Mouse (Mus musculus) erythroblast, embryonic 14.5 days (primary cell): ENCODE results near the gene D630039A03Rik. TPM values are rescaled to one million over a fixed set of nuclear protein-coding genes. Genes with fewer than 3 reads are reported as not detected.
"Not testable (repeated sequence)": the region's sequence is repeated elsewhere in the genome, so short reads cannot be mapped to it uniquely, and the experiment has no call there.

Experiments
- H3K27me3 ChIP-seq: 2 replicates; pipeline ENCODE4 v1.6.1; 2012; ENCODE audit warnings: inconsistent platforms; ENCODE audit not compliant: control insufficient read depth
- H3K36me3 ChIP-seq: 2 replicates; pipeline ENCODE4 v1.6.1; 2012; ENCODE audit warnings: mild to moderate bottlenecking, inconsistent platforms; ENCODE audit not compliant: control insufficient read depth
- H3K4me1 ChIP-seq: 2 replicates; pipeline ENCODE4 v1.6.1; 2012; ENCODE audit warnings: inconsistent platforms; ENCODE audit not compliant: control insufficient read depth
- H3K4me3 ChIP-seq: replicated peaks from 2 replicates; pipeline ENCODE3; 2012; ENCODE audit warnings: moderate library complexity, mild to moderate bottlenecking, inconsistent platforms
- H3K9me3 ChIP-seq: 2 replicates; pipeline ENCODE4 v1.6.1; 2012; ENCODE audit warnings: low read length, inconsistent platforms, mixed read lengths; ENCODE audit not compliant: control insufficient read depth
- GATA1 ChIP-seq: IDR thresholded peaks from 2 replicates; pipeline ENCODE4 v1.6.1; 2012; ENCODE audit warnings: low read length, inconsistent platforms, mixed read lengths
- TAL1 ChIP-seq: IDR thresholded peaks from 3 replicates; pipeline ENCODE4 v1.6.1; 2012; ENCODE audit warnings: low read length, inconsistent platforms, mixed read lengths
- polyA plus RNA-seq: library from polyadenylated mRNA; stranded (reverse); fragments of >175 nt; gene quantifications from 2 replicates; pipeline ENCODE4 v1.2.3, GENCODE M21; 2012

Gene D630039A03Rik
- polyA plus RNA-seq, 1 experiment: not detected

DNA sequence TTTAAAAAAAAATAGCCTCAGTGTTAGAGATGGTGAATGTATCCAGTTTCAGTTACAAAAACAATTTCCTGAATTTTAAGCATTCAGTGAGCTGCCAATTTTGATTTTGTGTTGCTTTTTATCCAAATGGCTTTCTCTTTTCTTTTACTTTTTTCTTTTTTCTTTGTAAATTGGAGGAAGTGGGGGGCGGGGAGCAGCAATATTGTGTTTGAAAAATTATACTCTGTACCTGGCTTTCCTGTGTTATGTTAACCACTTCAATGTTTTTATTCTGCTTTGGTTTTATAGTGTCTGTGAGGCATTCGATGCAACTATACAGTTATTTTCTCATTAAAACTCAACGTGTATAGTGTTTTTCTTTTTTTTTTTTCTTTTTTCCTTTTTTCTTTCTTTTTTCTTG lies 19.5 kb downstream of the D630039A03Rik start:
- Histone ChIP-seq H3K27me3 (no peaks in the 10 kb centered on the region), H3K4me3 (no peak overlapping the region), H3K9me3 (no peaks in the 10 kb centered on the region), H3K4me1 (no peaks in the 10 kb centered on the region), H3K36me3 (no peaks in the 10 kb centered on the region)
- TF ChIP-seq TAL1 (no peak), GATA1 (no peak)

DNA sequence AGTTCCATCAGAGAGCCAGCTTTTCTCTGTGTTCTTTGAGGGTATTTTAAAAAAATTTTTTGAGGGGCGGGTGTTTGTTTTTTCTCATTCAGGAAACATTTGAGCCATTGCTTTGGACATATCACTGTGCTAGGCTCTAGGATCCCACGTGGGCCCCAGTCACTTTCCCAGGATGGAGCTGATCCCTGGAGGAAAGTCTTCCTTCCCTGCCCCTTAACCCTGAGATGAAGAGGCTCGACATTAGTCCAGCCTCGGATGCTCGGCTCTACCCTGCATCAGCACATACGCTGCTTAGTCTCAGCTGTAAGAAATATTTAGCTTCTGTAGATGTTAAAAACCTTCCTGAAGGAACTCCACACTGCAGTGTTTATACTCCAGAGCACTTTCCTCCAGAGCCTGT lies 20.2 kb downstream of the D630039A03Rik start:
- Histone ChIP-seq H3K27me3 (no peaks in the 10 kb centered on the region), H3K9me3 (no peaks in the 10 kb centered on the region), H3K36me3 (no peaks in the 10 kb centered on the region), H3K4me1 (no peaks in the 10 kb centered on the region), H3K4me3 (no peak overlapping the region)
- TF ChIP-seq TAL1 (no peak), GATA1 (no peak)

DNA sequence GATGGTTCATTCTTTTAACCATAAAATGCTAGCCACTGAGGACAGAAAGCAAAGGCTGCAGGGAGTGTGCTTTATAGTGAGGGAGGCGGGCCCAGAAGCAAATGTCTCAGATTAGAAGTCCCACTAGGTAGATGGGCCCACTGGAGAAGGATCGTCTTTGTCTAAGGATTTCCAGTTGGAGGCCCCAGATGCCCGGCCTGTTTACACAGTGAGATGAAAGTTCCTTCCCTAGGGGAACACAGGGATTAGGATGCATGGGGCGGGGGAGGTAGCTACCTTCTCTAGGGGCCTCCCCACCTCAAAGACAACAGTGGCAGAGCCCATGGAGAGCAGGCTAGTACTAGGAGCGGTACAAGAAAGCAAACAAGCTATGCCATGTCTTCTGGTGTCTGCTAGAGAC lies 21.0 kb downstream of the D630039A03Rik start:
- no peaks in the 10 kb centered on the region for H3K27me3 ChIP-seq
- TF ChIP-seq TAL1 (no peak), GATA1 (no peak)
- H3K9me3 ChIP-seq: no peaks in the 10 kb centered on the region
- H3K36me3 ChIP-seq: no peaks in the 10 kb centered on the region
- no peak overlapping the region for H3K4me3 ChIP-seq
- no peaks in the 10 kb centered on the region for H3K4me1 ChIP-seq

DNA sequence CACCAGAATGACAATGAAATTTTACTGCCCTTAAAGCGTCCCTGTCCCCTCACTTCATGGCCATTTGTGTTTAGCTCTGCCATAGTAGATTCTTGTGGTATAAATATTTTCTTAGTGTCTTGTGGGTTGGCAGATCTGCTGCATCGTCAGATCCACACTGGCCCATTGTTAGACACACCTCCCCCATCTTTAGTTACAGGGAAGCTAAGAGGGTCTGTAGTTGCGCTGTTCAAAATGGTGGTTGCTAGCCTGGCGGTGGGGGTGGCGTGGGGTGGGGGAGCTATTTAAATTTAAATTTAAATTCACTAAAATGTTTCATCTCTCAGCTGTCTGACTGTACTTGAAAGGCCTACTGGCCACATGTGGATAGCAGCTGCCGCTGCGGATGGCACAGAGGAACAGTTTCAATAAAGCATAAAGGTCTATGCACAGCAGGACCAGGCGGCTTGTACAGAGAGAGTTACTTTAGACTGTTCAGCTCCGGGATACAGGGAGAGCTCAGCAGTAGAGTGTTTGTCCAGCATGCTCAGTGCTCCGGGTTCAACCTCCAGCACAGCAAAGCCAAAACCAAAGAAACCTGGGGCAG lies 24.0 kb downstream of the D630039A03Rik start:
- no peaks in the 10 kb centered on the region for H3K27me3 ChIP-seq
- no peaks in the 10 kb centered on the region for H3K4me1 ChIP-seq
- no peaks in the 10 kb centered on the region for H3K36me3 ChIP-seq
- no peaks in the 10 kb centered on the region for H3K9me3 ChIP-seq
- no peak overlapping the region for H3K4me3 ChIP-seq
- TF ChIP-seq GATA1 (no peak), TAL1 (no peak)

DNA sequence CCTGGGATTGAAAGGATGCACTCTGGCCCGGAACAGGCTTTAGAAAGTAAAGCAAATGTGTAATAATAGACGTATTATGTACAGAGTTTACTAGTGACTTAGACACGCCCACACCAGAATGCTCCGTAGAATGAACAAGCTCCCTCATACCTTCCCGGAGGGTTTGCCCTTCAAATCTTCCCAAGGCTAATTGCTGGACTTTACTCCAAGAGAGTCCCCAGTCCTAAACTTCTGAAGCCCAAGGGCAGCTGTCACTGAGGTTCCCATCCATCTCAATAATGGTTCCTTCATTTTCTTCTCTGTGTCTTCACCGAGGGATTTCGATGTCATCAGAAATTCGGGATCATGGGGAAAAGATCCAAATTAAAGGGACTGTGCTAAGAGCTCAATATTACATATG lies 26.3 kb downstream of the D630039A03Rik start:
- H3K36me3 ChIP-seq: no peaks in the 10 kb centered on the region
- no peaks in the 10 kb centered on the region for H3K9me3 ChIP-seq
- H3K4me1 ChIP-seq: no peaks in the 10 kb centered on the region
- TF ChIP-seq TAL1: no peak
- TF ChIP-seq GATA1: no peak
- H3K27me3 ChIP-seq: no peaks in the 10 kb centered on the region
- no peak overlapping the region for H3K4me3 ChIP-seq

DNA sequence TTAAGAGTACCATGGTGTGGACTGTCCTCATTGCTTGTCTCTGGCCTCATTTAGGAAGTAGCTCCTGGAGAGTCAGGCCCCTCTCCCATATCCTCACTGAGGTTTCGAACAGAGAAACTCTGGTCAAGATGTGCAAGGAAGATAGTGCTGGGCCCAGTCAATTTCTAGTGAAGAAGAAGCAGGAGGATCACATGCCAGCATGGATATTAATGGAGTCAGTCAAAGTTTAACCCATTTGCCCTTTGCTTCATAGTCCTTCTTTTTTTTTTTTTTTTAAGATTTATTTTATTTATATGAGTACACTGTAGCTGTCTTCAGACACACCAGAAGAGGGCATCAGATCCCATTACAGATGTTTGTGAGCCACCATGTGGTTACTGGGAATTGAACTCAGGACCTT lies 27.1 kb downstream of the D630039A03Rik start:
- not testable (repeated sequence) for H3K4me3 ChIP-seq, H3K27me3 ChIP-seq, H3K4me1 ChIP-seq, H3K9me3 ChIP-seq, H3K36me3 ChIP-seq

DNA sequence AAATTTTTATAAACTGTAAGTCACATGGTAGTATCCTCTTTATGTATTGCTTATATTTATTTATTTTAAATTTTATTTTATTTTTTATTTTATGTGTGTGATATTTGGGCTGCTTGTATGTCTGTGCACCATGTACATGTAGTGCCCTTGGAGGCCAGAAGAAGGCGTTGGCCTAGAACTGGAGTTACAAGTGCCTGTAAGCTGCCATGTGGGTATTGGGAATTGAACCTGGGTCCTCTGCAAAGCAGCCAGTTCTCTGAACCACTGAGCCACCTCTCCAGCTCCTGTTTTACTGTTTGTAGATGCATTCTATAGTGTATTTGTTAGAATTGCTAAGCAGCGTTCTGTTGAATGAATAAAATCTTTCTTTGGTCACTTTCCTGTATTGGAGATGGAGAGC lies 27.9 kb downstream of the D630039A03Rik start:
- Histone ChIP-seq H3K27me3 (no peaks in the 10 kb centered on the region), H3K4me3 (no peak overlapping the region), H3K4me1 (no peaks in the 10 kb centered on the region), H3K9me3 (no peaks in the 10 kb centered on the region), H3K36me3 (no peaks in the 10 kb centered on the region)
- TF ChIP-seq GATA1 (no peak), TAL1 (no peak)

DNA sequence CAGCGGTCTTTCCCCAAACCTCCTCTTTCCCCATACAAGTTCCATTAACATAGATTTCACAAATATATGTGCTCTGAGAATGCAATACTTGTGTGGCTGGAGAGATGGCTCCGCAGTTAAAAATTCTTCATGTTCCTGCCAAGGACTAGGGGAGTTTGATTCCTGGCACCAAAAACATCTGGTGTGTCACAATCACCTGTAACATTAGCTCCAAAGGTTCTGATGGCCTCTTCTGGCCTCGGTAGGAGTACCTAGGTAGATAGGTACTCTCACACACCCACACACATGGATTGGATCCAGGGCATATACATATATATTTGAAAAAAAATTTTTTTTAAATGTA lies 29.2 kb downstream of the D630039A03Rik start:
- no peaks in the 10 kb centered on the region for H3K4me1 ChIP-seq
- H3K36me3 ChIP-seq: no peaks in the 10 kb centered on the region
- H3K27me3 ChIP-seq: no peaks in the 10 kb centered on the region
- TF ChIP-seq TAL1: no peak
- TF ChIP-seq GATA1: no peak
- H3K9me3 ChIP-seq: 0 out of 2 replicates have a peak, but pooled peaks cover 4% of the 10 kb centered on the region
- H3K4me3 ChIP-seq: no peak overlapping the region

DNA sequence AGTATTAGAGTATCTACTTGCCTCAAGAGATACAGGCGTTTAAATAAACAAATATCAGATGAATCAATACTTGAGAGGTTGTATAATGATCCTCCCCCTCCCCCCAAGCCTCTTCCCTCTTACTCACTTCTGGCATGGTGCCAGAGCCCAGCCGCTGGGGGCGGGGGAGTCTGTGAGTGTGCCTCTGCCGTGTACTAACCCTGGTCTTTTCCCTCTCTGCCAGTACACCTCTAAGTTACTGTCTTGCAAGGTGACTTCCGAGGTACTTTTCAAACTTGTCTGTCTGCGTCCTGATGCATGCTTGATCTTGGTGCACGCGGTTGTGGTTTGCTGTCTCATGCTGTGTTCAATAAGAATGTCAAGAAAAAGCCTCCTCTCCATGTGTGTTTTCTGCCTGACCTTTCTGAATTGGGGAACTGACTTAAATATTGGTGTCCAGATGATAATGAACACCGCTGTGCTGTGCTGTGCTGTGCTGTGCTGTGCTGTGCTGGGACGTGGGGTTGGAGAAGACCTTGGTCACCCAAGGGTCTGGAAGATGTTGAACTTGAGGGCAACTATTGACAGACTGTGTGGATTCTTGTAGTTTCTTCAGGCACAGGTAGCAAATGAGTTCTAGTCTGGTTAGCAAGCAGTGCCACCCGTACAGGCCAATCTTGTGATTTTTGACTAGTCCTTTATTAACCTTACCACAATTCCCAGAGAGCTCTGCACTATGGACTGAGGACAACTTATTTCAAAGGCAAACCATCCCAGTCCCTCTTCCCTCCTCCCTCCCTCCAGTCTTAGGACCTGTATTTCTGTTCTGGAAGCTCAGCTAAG lies 29.8 kb downstream of the D630039A03Rik start:
- H3K36me3 ChIP-seq: no peaks in the 10 kb centered on the region
- no peak overlapping the region for H3K4me3 ChIP-seq
- no peaks in the 10 kb centered on the region for H3K27me3 ChIP-seq
- H3K4me1 ChIP-seq: no peaks in the 10 kb centered on the region
- 0 out of 2 replicates have a peak, but pooled peaks cover 4% of the 10 kb centered on the region for H3K9me3 ChIP-seq
- TF ChIP-seq GATA1: no peak
- no peak for TF ChIP-seq TAL1
